Mouse (Mus musculus) liver, embryonic 14.5 days (tissue): ENCODE measurements around the gene Sat2. TPM values are rescaled to one million over a fixed set of nuclear protein-coding genes. Genes with fewer than 3 reads are reported as not detected.
A peak's percentile ranks its signal among the peaks of the same experiment; 100 is the strongest.

Experiments
- ATAC-seq: fragments of 200-750 bp; cut with Nextera tagmentation; 2 replicates; pipeline ENCODE4 v1.8.0; 2017; ENCODE audit warnings: moderate number of reproducible peaks, mild to moderate bottlenecking, moderate library complexity; ENCODE audit not compliant: insufficient read depth
- DNase-seq, 3 experiments: peaks; one replicate each; pipeline ENCODE4 v3.0.0-alpha.2; 2012 to 2013; ENCODE audit warnings: low read depth in 3 of 3, low spot score in 3 of 3
- H3K27ac ChIP-seq: fragments of 300-500 bp; sonication (generic); 2 replicates; pipeline ENCODE4 v1.5.1; 2014; ENCODE audit warnings: moderate library complexity, mild to moderate bottlenecking, control low read depth, inconsistent platforms
- H3K27me3 ChIP-seq: fragments of 300-500 bp; sonication (generic); 2 replicates; pipeline ENCODE4 v1.6.1; 2014; ENCODE audit warnings: mild to moderate bottlenecking, low read length, moderate library complexity; ENCODE audit not compliant: control insufficient read depth, insufficient read depth
- H3K36me3 ChIP-seq: fragments of 300-500 bp; sonication (generic); replicated peaks from 2 replicates; pipeline ENCODE4 v1.6.1; 2014; ENCODE audit warnings: low read depth; ENCODE audit not compliant: control insufficient read depth, insufficient read depth
- H3K4me1 ChIP-seq, 2 experiments: fragments of 200-500 bp in 1 of 2; fragments of 300-500 bp in 1 of 2; sonication (generic) in 1 of 2; replicated peaks; 2 replicates each; pipeline ENCODE4 v1.6.1; 2012 to 2014; ENCODE audit warnings: antibody characterized with exemption in 1 of 2, inconsistent platforms in 1 of 2, low read length in 1 of 2; ENCODE audit not compliant: control insufficient read depth in 2 of 2, insufficient read depth in 2 of 2
- H3K4me2 ChIP-seq: fragments of 300-500 bp; sonication (generic); 2 replicates; pipeline ENCODE4 v1.6.1; 2014; ENCODE audit warnings: low read depth, mild to moderate bottlenecking, control low read depth, moderate library complexity
- H3K4me3 ChIP-seq, 2 experiments: fragments of 200-500 bp in 1 of 2; fragments of 300-500 bp in 1 of 2; sonication (generic) in 1 of 2; 2 replicates each; pipeline ENCODE4 v1.5.1; 2012 to 2014; ENCODE audit warnings: low read depth in 2 of 2, low read length in 2 of 2, mild to moderate bottlenecking in 2 of 2, control low read depth in 1 of 2, inconsistent platforms in 1 of 2, moderate library complexity in 1 of 2; ENCODE audit not compliant: insufficient read depth in 1 of 2
- H3K9ac ChIP-seq: fragments of 300-500 bp; sonication (generic); replicated peaks from 2 replicates; pipeline ENCODE4 v1.6.1; 2014; ENCODE audit warnings: mild to moderate bottlenecking, control low read depth, moderate library complexity
- H3K9me3 ChIP-seq: fragments of 300-500 bp; sonication (generic); 2 replicates; pipeline ENCODE4 v1.6.1; 2016; ENCODE audit warnings: low read length, mixed read lengths; ENCODE audit not compliant: control insufficient read depth
- CTCF ChIP-seq: IDR thresholded peaks from 2 replicates; pipeline ENCODE4 v1.5.1; 2016; ENCODE audit warnings: antibody characterized with exemption, low read depth, control low read depth
- EP300 ChIP-seq: IDR thresholded peaks from 2 replicates; pipeline ENCODE4 v1.6.1; 2016; ENCODE audit warnings: antibody characterized with exemption, low read depth
- WGBS: fragments of 180-500 bp; shearing (Covaris S2); extraction: QIAGEN DNeasy Blood & Tissue Kit; methylation state at CpG from one replicate; pipeline ENCODE4 v1.1.7; 2014; ENCODE audit not compliant: insufficient replicate concordance; 5-methylcytosine and 5-hydroxymethylcytosine counted together
- polyA plus RNA-seq, 2 experiments: library from polyadenylated mRNA; depleted of rRNA in 1 of 2; stranded (reverse) in 1 of 2; unstranded in 1 of 2; fragments of >200 nt; fragmentation: Nextera tagmentation in 1 of 2; extraction: Ambion mirVana in 1 of 2; gene quantifications; 2 replicates each; pipeline versions ENCODE4 v1.2.1 to v1.2.3; 2012 to 2014

Gene Sat2
- polyA plus RNA-seq, 2 experiments, result 5.1 to 10.0 TPM

GRCm38 (mm10) chr11:69656617-69657461, 35.0 kb downstream of the Sat2 start:
- ATAC-seq, result no peak
- TF ChIP-seq EP300 (no peak), CTCF (peak; percentile 88)
- H3K36me3 ChIP-seq, result peaks cover 30% of the 10 kb centered on the region
- WGBS, result 49% methylated on average over 10 of the region's 10 CpGs
- no peak overlapping the region for H3K27ac ChIP-seq
- no peaks in the 10 kb centered on the region for H3K27me3 ChIP-seq
- H3K4me3 ChIP-seq, result no peak overlapping the region
- no peak overlapping the region for H3K9ac ChIP-seq
- peaks cover 13 to 17% of the 10 kb centered on the region in 2 experiments for H3K4me1 ChIP-seq
- H3K9me3 ChIP-seq, result no peaks in the 10 kb centered on the region
- H3K4me2 ChIP-seq, result no peak overlapping the region
- no peak for DNase-seq

- WGBS, result 75% methylated on average over 15 of the region's 15 CpGs
- Histone ChIP-seq H3K4me3 (no peak overlapping the region), H3K27me3 (no peaks in the 10 kb centered on the region), H3K4me1 (peaks cover 13 to 17% of the 10 kb centered on the region in 2 experiments), H3K27ac (no peak overlapping the region), H3K4me2 (no peak overlapping the region), H3K9ac (no peak overlapping the region), H3K9me3 (no peaks in the 10 kb centered on the region), H3K36me3 (peaks cover 25% of the 10 kb centered on the region)
- TF ChIP-seq EP300 (no peak), CTCF (no peak)
- DNase-seq (no peak), ATAC-seq (no peak)
Observed at GRCm38 (mm10) chr11:69657462-69657881, 35.6 kb downstream of the Sat2 start.

GRCm38 (mm10) chr11:69661221-69661881, 39.5 kb downstream of the Sat2 start:
- H3K27ac ChIP-seq, result peak overlapping the region; percentile 81
- no peak for ATAC-seq
- H3K9me3 ChIP-seq, result no peaks in the 10 kb centered on the region
- peak in 1 of 3 experiments; percentile 35 for DNase-seq
- H3K4me3 ChIP-seq, result peak overlapping the region; percentile 64 to 98
- 37% methylated on average over 3 of the region's 3 CpGs for WGBS
- no peak for TF ChIP-seq EP300
- TF ChIP-seq CTCF, result no peak
- H3K9ac ChIP-seq, result peak overlapping the region; percentile 60
- peaks cover 20 to 27% of the 10 kb centered on the region in 2 experiments for H3K4me1 ChIP-seq
- H3K4me2 ChIP-seq, result peak overlapping the region; percentile 74
- peaks cover 40% of the 10 kb centered on the region for H3K36me3 ChIP-seq
- H3K27me3 ChIP-seq, result no peaks in the 10 kb centered on the region

- ATAC-seq (peak; percentile 93), DNase-seq (peak; percentile 90 to 92 (median 91))
- Histone ChIP-seq H3K9ac (peak within 1 kb of the TSS; percentile 60), H3K27ac (peak within 1 kb of the TSS; percentile 81), H3K9me3 (no peaks in the 10 kb centered on the region), H3K27me3 (no peaks in the 10 kb centered on the region), H3K4me3 (peak within 1 kb of the TSS; percentile 64 to 98), H3K36me3 (peaks cover 42% of the 10 kb centered on the region), H3K4me2 (peak within 1 kb of the TSS; percentile 74), H3K4me1 (peaks cover 19% of the 10 kb centered on the region in 2 experiments)
- TF ChIP-seq EP300, result peak; percentile 33
- TF ChIP-seq CTCF, result peak; percentile 75
- under 1% methylated on average over 48 of the region's 48 CpGs for WGBS
Observed at GRCm38 (mm10) chr11:69662213-69662966, 40.6 kb downstream of the Sat2 start, which contains the start of gene Mpdu1. Gene Mpdu1, minus strand, starts transcription at chr11:69662642.
